Mouse (Mus musculus) E14TG2a.4 (cell line): ENCODE results near the gene Tenm4.

Experiments
- CTCF ChIP-seq: conservative IDR thresholded peaks from 2 replicates; pipeline ENCODE4 v1.5.1; 2014; ENCODE audit warnings: low read length
- NANOG ChIP-seq: IDR thresholded peaks from 2 replicates; pipeline ENCODE4 v1.6.1; 2014; ENCODE audit warnings: borderline replicate concordance, low read length, mixed read lengths
- POU5F1 ChIP-seq: IDR thresholded peaks from 2 replicates; pipeline ENCODE4 v1.6.1; 2014; ENCODE audit warnings: low read length, borderline replicate concordance

- TF ChIP-seq CTCF (no peak), POU5F1 (no peak), NANOG (no peak)
Observed at GRCm38 (mm10) chr7:96951281-96952051, 780.4 kb downstream of the Tenm4 start, which contains the start of gene Nars2.
